Mouse (Mus musculus): ENCODE measurements around the gene Ppp4r3b. TPM values are rescaled to one million over a fixed set of nuclear protein-coding genes. Genes with fewer than 3 reads are reported as not detected.

Gene Ppp4r3b
- polyA plus RNA-seq, 2 experiments: 10.1 to 35.0 TPM

DNA sequence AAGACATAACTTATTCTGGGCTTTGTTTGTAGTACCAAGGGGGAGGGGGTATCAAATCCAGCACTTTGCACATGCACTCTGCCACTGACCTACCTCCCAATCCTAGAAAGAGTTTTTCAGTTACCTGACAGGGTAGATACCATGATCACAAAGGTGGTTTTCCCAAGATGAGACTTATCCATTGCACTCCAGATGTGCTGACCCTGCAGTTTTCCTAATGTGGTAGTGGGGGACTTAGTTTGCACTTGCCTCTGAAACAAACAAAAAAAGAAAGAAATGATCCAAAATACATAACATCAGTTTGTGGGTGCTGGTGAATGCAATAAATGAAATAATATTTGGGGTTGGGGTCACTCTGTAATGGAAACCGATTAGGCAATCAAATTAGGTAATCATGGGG, 6.6 kb downstream of the Ppp4r3b start:
- WGBS (ENCODE audit: insufficient replicate concordance): 83% methylated on average over 1 of the region's 1 CpGs
- Histone ChIP-seq H3K27ac (no peak overlapping the region), H3K4me3 (ENCODE audit: insufficient read depth in 1 of 2, low read depth in 2 of 2, low read length in 2 of 2) (no peak overlapping the region), H3K9me3 (ENCODE audit: control insufficient read depth, low read length) (no peaks in the 10 kb centered on the region), H3K36me3 (replicated peaks; ENCODE audit: control insufficient read depth, insufficient read depth, low read depth) (peaks cover 14% of the 10 kb centered on the region), H3K4me1 (replicated peaks; ENCODE audit: control insufficient read depth in 2 of 2, insufficient read depth in 2 of 2, low read length in 1 of 2) (no peaks in the 10 kb centered on the region), H3K9ac (replicated peaks) (no peak overlapping the region), H3K4me2 (ENCODE audit: low read depth) (no peak overlapping the region), H3K27me3 (ENCODE audit: control insufficient read depth, insufficient read depth, low read length) (no peaks in the 10 kb centered on the region)
- no peak for DNase-seq (ENCODE audit: low read depth in 3 of 3, low spot score in 3 of 3)
- no peak for TF ChIP-seq EP300 (IDR thresholded peaks at IDR 0.05; ENCODE audit: low read depth)
- TF ChIP-seq CTCF (IDR thresholded peaks at IDR 0.05; ENCODE audit: low read depth): no peak
- no peak for ATAC-seq (ENCODE audit: insufficient read depth)

DNA sequence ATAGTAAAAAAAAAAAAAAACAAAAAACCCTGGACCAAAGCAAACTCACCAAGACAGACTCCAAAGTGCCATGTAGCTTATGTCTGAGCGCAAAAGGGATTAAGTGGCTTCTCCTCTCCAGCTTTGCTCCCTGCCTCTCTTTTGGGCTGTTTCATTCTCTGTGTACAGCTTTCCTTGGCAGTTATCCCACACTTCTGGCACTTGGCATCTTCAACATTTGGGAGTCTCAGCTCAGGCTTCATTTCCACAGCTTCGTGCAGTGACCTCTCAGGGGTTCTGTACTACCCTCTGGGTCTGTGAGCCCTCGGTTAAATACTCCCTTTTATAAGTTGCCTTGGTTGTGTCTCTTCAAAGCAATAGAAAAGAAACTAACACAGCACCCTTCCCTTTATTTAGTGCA, 8.0 kb downstream of the Ppp4r3b start:
- no peak overlapping the region for H3K9ac ChIP-seq (replicated peaks)
- no peak for DNase-seq (ENCODE audit: low read depth in 3 of 3, low spot score in 3 of 3)
- 84% methylated on average over 3 of the region's 3 CpGs for WGBS (ENCODE audit: insufficient replicate concordance)
- H3K4me1 ChIP-seq (replicated peaks; ENCODE audit: control insufficient read depth in 2 of 2, insufficient read depth in 2 of 2, low read length in 1 of 2): no peaks in the 10 kb centered on the region
- H3K9me3 ChIP-seq (ENCODE audit: control insufficient read depth, low read length): no peaks in the 10 kb centered on the region
- H3K4me3 ChIP-seq (ENCODE audit: insufficient read depth in 1 of 2, low read depth in 2 of 2, low read length in 2 of 2): no peak overlapping the region
- no peak overlapping the region for H3K4me2 ChIP-seq (ENCODE audit: low read depth)
- no peak for ATAC-seq (ENCODE audit: insufficient read depth)
- TF ChIP-seq CTCF (IDR thresholded peaks at IDR 0.05; ENCODE audit: low read depth) (no peak), EP300 (IDR thresholded peaks at IDR 0.05; ENCODE audit: low read depth) (no peak)
- no peaks in the 10 kb centered on the region for H3K27me3 ChIP-seq (ENCODE audit: control insufficient read depth, insufficient read depth, low read length)
- peaks cover 24% of the 10 kb centered on the region for H3K36me3 ChIP-seq (replicated peaks; ENCODE audit: control insufficient read depth, insufficient read depth, low read depth)
- H3K27ac ChIP-seq: no peak overlapping the region

DNA sequence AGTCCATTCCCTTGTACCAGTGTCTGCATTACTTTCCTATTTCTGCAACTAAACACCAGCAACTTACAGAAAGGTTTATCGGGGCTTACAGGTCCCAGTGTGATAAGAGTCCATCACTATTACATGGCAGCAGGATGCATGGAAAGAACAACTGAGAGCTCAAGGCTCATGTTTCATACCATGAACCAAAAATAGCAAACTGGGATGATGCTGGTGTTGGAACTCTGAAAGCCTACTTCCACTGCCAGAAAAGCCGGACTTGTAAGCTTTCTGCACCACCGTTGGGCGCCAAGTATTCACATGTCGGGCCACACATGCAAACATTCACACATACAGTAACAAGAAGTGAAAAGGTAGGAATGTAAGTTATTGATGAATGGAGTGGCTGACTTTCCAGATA, 9.1 kb downstream of the Ppp4r3b start:
- 90% methylated on average over 5 of the region's 5 CpGs for WGBS (ENCODE audit: insufficient replicate concordance)
- H3K27me3 ChIP-seq (ENCODE audit: control insufficient read depth, insufficient read depth, low read length): no peaks in the 10 kb centered on the region
- H3K36me3 ChIP-seq (replicated peaks; ENCODE audit: control insufficient read depth, insufficient read depth, low read depth): peaks cover 35% of the 10 kb centered on the region
- no peak overlapping the region for H3K27ac ChIP-seq
- H3K4me3 ChIP-seq (ENCODE audit: insufficient read depth in 1 of 2, low read depth in 2 of 2, low read length in 2 of 2): no peak overlapping the region
- no peaks in the 10 kb centered on the region for H3K4me1 ChIP-seq (replicated peaks; ENCODE audit: control insufficient read depth in 2 of 2, insufficient read depth in 2 of 2, low read length in 1 of 2)
- no peaks in the 10 kb centered on the region for H3K9me3 ChIP-seq (ENCODE audit: control insufficient read depth, low read length)
- H3K4me2 ChIP-seq (ENCODE audit: low read depth): no peak overlapping the region
- DNase-seq (ENCODE audit: low read depth in 3 of 3, low spot score in 3 of 3): no peak
- TF ChIP-seq EP300 (IDR thresholded peaks at IDR 0.05; ENCODE audit: low read depth) (no peak), CTCF (IDR thresholded peaks at IDR 0.05; ENCODE audit: low read depth) (no peak)
- no peak for ATAC-seq (ENCODE audit: insufficient read depth)
- no peak overlapping the region for H3K9ac ChIP-seq (replicated peaks)

DNA sequence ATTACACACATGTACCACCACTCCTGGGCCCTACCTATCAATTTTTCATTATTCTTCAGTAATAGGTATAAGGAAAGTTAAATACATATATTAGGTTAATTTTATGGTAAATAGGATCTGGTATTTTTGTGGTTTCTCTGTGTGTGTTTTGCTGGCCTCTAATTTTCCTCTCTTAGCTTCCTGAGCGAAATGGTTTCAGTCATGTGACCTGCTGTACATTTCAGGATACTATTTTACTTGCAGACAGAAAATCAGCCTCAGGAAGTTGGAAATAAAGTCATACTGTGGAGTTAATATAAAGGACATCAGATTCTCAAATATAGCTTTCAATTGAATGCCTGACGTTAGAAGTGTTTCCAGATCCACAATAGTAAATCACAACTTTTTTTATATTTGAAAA, 16.3 kb downstream of the Ppp4r3b start:
- Histone ChIP-seq H3K27ac (no peak overlapping the region), H3K4me1 (replicated peaks; ENCODE audit: control insufficient read depth in 2 of 2, insufficient read depth in 2 of 2, low read length in 1 of 2) (no peaks in the 10 kb centered on the region), H3K9me3 (ENCODE audit: control insufficient read depth, low read length) (no peaks in the 10 kb centered on the region), H3K36me3 (replicated peaks; ENCODE audit: control insufficient read depth, insufficient read depth, low read depth) (peaks cover 39% of the 10 kb centered on the region), H3K9ac (replicated peaks) (no peak overlapping the region), H3K4me3 (ENCODE audit: insufficient read depth in 1 of 2, low read depth in 2 of 2, low read length in 2 of 2) (no peak overlapping the region), H3K27me3 (ENCODE audit: control insufficient read depth, insufficient read depth, low read length) (no peaks in the 10 kb centered on the region), H3K4me2 (ENCODE audit: low read depth) (no peak overlapping the region)
- 75% methylated on average over 2 of the region's 2 CpGs for WGBS (ENCODE audit: insufficient replicate concordance)
- TF ChIP-seq EP300 (IDR thresholded peaks at IDR 0.05; ENCODE audit: low read depth): no peak
- no peak for TF ChIP-seq CTCF (IDR thresholded peaks at IDR 0.05; ENCODE audit: low read depth)
- DNase-seq (ENCODE audit: low read depth in 3 of 3, low spot score in 3 of 3) (no peak), ATAC-seq (ENCODE audit: insufficient read depth) (no peak)

DNA sequence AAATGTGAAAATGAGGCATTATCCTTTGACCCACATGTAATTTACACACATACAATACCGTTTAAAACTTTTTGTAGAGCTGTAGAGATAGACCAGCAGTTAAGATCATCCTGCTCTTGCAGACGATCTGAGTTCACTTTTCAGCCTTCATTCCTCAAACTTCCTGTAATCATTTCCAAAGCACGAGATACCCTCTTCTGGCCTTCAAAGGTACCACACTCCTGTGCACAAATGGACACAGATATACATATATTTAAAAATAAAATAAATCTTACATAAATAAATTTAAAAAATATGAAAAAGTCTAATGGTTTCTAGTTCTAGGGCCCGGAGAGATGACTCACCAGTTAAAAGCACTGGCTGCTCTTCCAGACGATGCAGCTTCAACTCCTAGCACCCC, 31.0 kb downstream of the Ppp4r3b start:
- ATAC-seq (ENCODE audit: insufficient read depth) (no peak), DNase-seq (ENCODE audit: low read depth in 3 of 3, low spot score in 3 of 3) (no peak)
- H3K4me1 ChIP-seq (replicated peaks; ENCODE audit: control insufficient read depth in 2 of 2, insufficient read depth in 2 of 2, low read length in 1 of 2): no peaks in the 10 kb centered on the region
- no peak overlapping the region for H3K4me2 ChIP-seq (ENCODE audit: low read depth)
- H3K4me3 ChIP-seq (ENCODE audit: insufficient read depth in 1 of 2, low read depth in 2 of 2, low read length in 2 of 2): no peak overlapping the region
- no peaks in the 10 kb centered on the region for H3K27me3 ChIP-seq (ENCODE audit: control insufficient read depth, insufficient read depth, low read length)
- H3K9ac ChIP-seq (replicated peaks): no peak overlapping the region
- H3K36me3 ChIP-seq (replicated peaks; ENCODE audit: control insufficient read depth, insufficient read depth, low read depth): peaks cover 26% of the 10 kb centered on the region
- H3K27ac ChIP-seq: no peak overlapping the region
- H3K9me3 ChIP-seq (ENCODE audit: control insufficient read depth, low read length): no peaks in the 10 kb centered on the region
- 72% methylated on average over 5 of the region's 5 CpGs for WGBS (ENCODE audit: insufficient replicate concordance)
- TF ChIP-seq CTCF (IDR thresholded peaks at IDR 0.05; ENCODE audit: low read depth) (no peak), EP300 (IDR thresholded peaks at IDR 0.05; ENCODE audit: low read depth) (no peak)

Measured in liver, embryonic 14.5 days (tissue).